Mouse (Mus musculus) limb, embryonic 10.5 days (tissue): ENCODE data around the gene Myl6. TPM values are rescaled to one million over a fixed set of nuclear protein-coding genes. Genes with fewer than 3 reads are reported as not detected.

Experiments
- microRNA-seq: library from miRNA; unstranded; fragments of <30 nt; microRNA quantifications from one replicate; pipeline ENCODE4, GENCODE M21; 2017
- polyA plus RNA-seq: library from polyadenylated mRNA; unstranded; fragments of >200 nt; fragmentation: Nextera tagmentation; extraction: Ambion mirVana; gene quantifications from 2 replicates; pipeline ENCODE4 v1.2.1, GENCODE M21; 2016

Myl6 gene
- polyA plus RNA-seq, 1 experiment from 2014 or later: 729 TPM

Small RNAs within 50 kb of the gene (microRNA-seq; reads per million reads assigned to microRNA genes)
- gene Mir6916: not detected
- 1.8 reads per million for gene Mir8105

Other genes with a start within 250 kb of the Myl6 start
- 0.87 and 0.90 TPM in 2 replicates for gene Apon, start 240.0 kb downstream of the Myl6 start, polyA plus RNA-seq
- not detected in 2 replicates for gene Apof, start 225.5 kb downstream of the Myl6 start, polyA plus RNA-seq
- gene Stat2, start 223.6 kb downstream of the Myl6 start, polyA plus RNA-seq: 9.3 and 11.5 TPM in 2 replicates
- gene Il23a, start 195.4 kb downstream of the Myl6 start, polyA plus RNA-seq: not detected in 2 replicates
- 37.2 and 41.8 TPM in 2 replicates for gene Pan2, start 190.8 kb downstream of the Myl6 start, polyA plus RNA-seq
- 313 and 334 TPM in 2 replicates for gene Cnpy2, start 171.7 kb downstream of the Myl6 start, polyA plus RNA-seq
- gene Cs, start 156.4 kb downstream of the Myl6 start, polyA plus RNA-seq: 248 and 251 TPM in 2 replicates
- 5.6 and 9.1 TPM in 2 replicates for gene Coq10a, start 125.1 kb downstream of the Myl6 start, polyA plus RNA-seq
- gene Ankrd52, start 117.0 kb downstream of the Myl6 start, polyA plus RNA-seq: 15.9 and 16.5 TPM in 2 replicates
- 0.21 TPM in 1 of 2 replicates, not detected in the other for gene Slc39a5, start 92.9 kb downstream of the Myl6 start, polyA plus RNA-seq
- gene Nabp2, start 82.7 kb downstream of the Myl6 start, polyA plus RNA-seq: 98.7 and 133 TPM in 2 replicates
- 41.9 and 43.6 TPM in 2 replicates for gene Rnf41, start 82.5 kb downstream of the Myl6 start, polyA plus RNA-seq
- gene Smarcc2, start 34.9 kb downstream of the Myl6 start, polyA plus RNA-seq: 64.2 and 91.3 TPM in 2 replicates
- gene Myl6b, start 4.5 kb upstream of the Myl6 start, polyA plus RNA-seq: 1.6 and 3.3 TPM in 2 replicates
- 7.0 and 8.4 TPM in 2 replicates for gene Esyt1, start 31.7 kb upstream of the Myl6 start, polyA plus RNA-seq
- 14.5 and 15.4 TPM in 2 replicates for gene Zc3h10, start 53.6 kb upstream of the Myl6 start, polyA plus RNA-seq
- 3,499 and 3,829 TPM in 2 replicates for gene Rpl41, start 55.2 kb upstream of the Myl6 start, polyA plus RNA-seq
- 267 and 322 TPM in 2 replicates for gene Pa2g4, start 71.8 kb upstream of the Myl6 start, polyA plus RNA-seq
- gene Erbb3, start 95.5 kb upstream of the Myl6 start, polyA plus RNA-seq: 3.2 and 5.3 TPM in 2 replicates
- 592 and 676 TPM in 2 replicates for gene Rps26, start 132.6 kb upstream of the Myl6 start, polyA plus RNA-seq
- 2.4 and 2.9 TPM in 2 replicates for gene Ikzf4, start 151.8 kb upstream of the Myl6 start, polyA plus RNA-seq
- gene Suox, start 179.9 kb upstream of the Myl6 start, polyA plus RNA-seq: 11.3 and 12.5 TPM in 2 replicates
- gene Rab5b, start 202.1 kb upstream of the Myl6 start, polyA plus RNA-seq: 54.0 and 68.0 TPM in 2 replicates
- gene Pmel, start 210.1 kb upstream of the Myl6 start, polyA plus RNA-seq: 0.25 and 0.55 TPM in 2 replicates
- 136 and 150 TPM in 2 replicates for gene Cdk2, start 210.9 kb upstream of the Myl6 start, polyA plus RNA-seq